Mouse (Mus musculus) heart, embryonic 15.5 days (tissue): ENCODE data around the gene Prss12. TPM values are rescaled to one million over a fixed set of nuclear protein-coding genes. Genes with fewer than 3 reads are reported as not detected.

Experiments
- ATAC-seq: fragments of 200-750 bp; cut with Nextera tagmentation; replicated peaks from 2 replicates; pipeline ENCODE4 v1.8.0; 2017; ENCODE audit warnings: low read depth, moderate TSS enrichment; ENCODE audit not compliant: insufficient number of reproducible peaks, insufficient read depth, low FRiP score
- H3K27ac ChIP-seq: fragments of 300-500 bp; sonication (generic); 2 replicates; pipeline ENCODE4 v1.5.1; 2015; ENCODE audit warnings: mild to moderate bottlenecking, inconsistent platforms
- H3K27me3 ChIP-seq: fragments of 300-500 bp; sonication (generic); 2 replicates; pipeline ENCODE4 v1.6.1; 2015; ENCODE audit warnings: inconsistent platforms
- H3K36me3 ChIP-seq: fragments of 300-500 bp; sonication (generic); 2 replicates; pipeline ENCODE4 v1.6.1; 2015; ENCODE audit warnings: mild to moderate bottlenecking, inconsistent platforms
- H3K4me1 ChIP-seq: fragments of 300-500 bp; sonication (generic); replicated peaks from 2 replicates; pipeline ENCODE4 v1.6.1; 2015; ENCODE audit warnings: inconsistent platforms
- H3K4me2 ChIP-seq: fragments of 300-500 bp; sonication (generic); 2 replicates; pipeline ENCODE4 v1.6.1; 2015; ENCODE audit warnings: inconsistent platforms, mild to moderate bottlenecking, moderate library complexity
- H3K4me3 ChIP-seq: fragments of 300-500 bp; sonication (generic); 2 replicates; pipeline ENCODE4 v1.5.1; 2015; ENCODE audit warnings: mild to moderate bottlenecking, inconsistent platforms
- H3K9ac ChIP-seq: fragments of 300-500 bp; sonication (generic); 2 replicates; pipeline ENCODE4 v1.6.1; 2015; ENCODE audit warnings: mild to moderate bottlenecking, inconsistent platforms
- H3K9me3 ChIP-seq: fragments of 300-500 bp; sonication (generic); replicated peaks from 2 replicates; pipeline ENCODE4 v1.6.1; 2016; ENCODE audit warnings: inconsistent platforms
- WGBS: fragments of 180-500 bp; shearing (Covaris S2); methylation state at CpG from one replicate; pipeline ENCODE4 v1.1.7; 2015; ENCODE audit warnings: mixed read lengths; 5-methylcytosine and 5-hydroxymethylcytosine counted together
- polyA plus RNA-seq: library from polyadenylated mRNA; unstranded; fragments of >200 nt; fragmentation: Nextera tagmentation; extraction: Ambion mirVana; gene quantifications from 2 replicates; pipeline ENCODE4 v1.2.1, GENCODE M21; 2015

Gene Prss12
- polyA plus RNA-seq, 1 experiment from 2014 or later = 3.6 TPM

DNA sequence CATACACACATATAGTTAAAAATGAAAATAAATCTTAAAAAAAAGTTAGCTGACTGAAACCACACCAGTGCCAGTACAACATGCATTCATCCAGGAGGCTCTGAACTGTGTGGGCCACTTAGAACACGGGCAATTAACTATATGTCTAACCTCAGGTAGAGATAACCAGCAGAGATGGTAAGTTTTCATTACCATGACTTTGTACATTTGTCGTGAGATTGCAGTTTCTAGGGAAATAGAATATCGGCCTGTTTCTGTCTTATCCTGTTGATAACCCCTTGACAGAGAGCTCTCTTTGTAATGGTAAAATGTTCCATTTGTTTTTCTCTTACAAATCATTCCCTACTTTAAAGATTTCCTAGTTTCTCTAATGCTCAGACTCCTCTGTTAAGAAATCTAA is 103.8 kb downstream of the Prss12 start:
- H3K27me3 ChIP-seq = no peaks in the 10 kb centered on the region
- H3K4me1 ChIP-seq = no peaks in the 10 kb centered on the region
- H3K9ac ChIP-seq = no peak overlapping the region
- no peak overlapping the region for H3K27ac ChIP-seq
- WGBS = 62% methylated on average over 3 of the region's 3 CpGs
- no peak overlapping the region for H3K4me3 ChIP-seq
- no peaks in the 10 kb centered on the region for H3K36me3 ChIP-seq
- no peaks in the 10 kb centered on the region for H3K9me3 ChIP-seq
- H3K4me2 ChIP-seq = no peak overlapping the region
- ATAC-seq = no peak

DNA sequence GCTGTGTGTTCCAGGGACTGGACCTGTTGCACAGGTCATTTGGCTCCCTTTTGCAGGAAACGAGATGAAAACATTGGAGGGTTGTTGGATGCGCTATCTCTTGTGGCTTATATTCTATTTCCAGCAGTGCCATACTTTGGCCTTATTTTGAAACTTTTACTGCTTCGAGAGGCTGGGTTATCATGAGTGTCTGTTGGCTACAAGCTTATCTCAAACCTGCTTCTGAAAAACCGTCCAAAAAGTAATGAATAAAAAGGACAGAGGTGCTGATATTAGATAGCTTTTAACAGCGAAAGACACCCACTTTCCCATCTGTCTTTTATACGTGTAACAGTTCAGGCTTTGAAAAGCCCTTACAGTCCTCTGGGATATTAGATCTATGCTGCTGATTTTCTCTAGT is 107.2 kb downstream of the Prss12 start:
- no peaks in the 10 kb centered on the region for H3K27me3 ChIP-seq
- no peak for ATAC-seq
- no peaks in the 10 kb centered on the region for H3K9me3 ChIP-seq
- H3K36me3 ChIP-seq = no peaks in the 10 kb centered on the region
- no peak overlapping the region for H3K4me2 ChIP-seq
- no peak overlapping the region for H3K27ac ChIP-seq
- H3K9ac ChIP-seq = no peak overlapping the region
- no peaks in the 10 kb centered on the region for H3K4me1 ChIP-seq
- no peak overlapping the region for H3K4me3 ChIP-seq
- 62% methylated on average over 6 of the region's 6 CpGs for WGBS

DNA sequence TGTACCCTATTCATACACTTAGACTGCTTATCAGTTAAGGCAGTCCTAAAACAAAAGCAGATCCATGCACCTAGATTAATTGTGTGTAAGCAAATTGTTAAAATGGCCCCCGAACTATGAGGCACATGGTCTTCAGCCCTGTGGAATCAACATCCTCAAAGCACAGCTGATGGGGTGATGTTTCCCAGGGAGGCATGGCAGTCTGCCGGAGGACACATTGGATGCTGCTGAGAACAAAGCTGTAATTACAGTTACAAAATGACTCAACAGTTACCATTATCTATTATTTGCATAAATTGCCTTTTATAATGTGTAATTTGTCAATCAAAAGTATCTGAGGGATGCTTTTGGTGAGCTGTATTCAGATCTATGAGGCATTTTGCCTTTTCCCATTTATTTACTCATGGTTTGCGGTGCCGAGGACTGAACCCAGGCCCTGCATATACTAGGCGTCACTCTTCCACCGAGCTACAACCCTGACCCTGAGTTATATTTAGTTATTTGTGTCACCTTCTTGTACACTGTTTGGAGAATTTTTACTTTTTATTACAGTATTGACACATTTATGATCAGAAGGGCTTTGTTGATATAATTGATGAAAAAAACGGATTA is 108.6 kb downstream of the Prss12 start:
- no peak overlapping the region for H3K9ac ChIP-seq
- no peaks in the 10 kb centered on the region for H3K9me3 ChIP-seq
- no peak overlapping the region for H3K4me2 ChIP-seq
- H3K4me3 ChIP-seq = no peak overlapping the region
- WGBS = 86% methylated on average over 7 of the region's 7 CpGs
- H3K27ac ChIP-seq = no peak overlapping the region
- ATAC-seq = no peak
- H3K27me3 ChIP-seq = no peaks in the 10 kb centered on the region
- H3K36me3 ChIP-seq = no peaks in the 10 kb centered on the region
- no peaks in the 10 kb centered on the region for H3K4me1 ChIP-seq

Other genes starting within 250 kb of the Prss12 start
- gene Synpo2, start 210.8 kb upstream of the Prss12 start, polyA plus RNA-seq = 11.9 and 15.1 TPM in 2 replicates
- gene Sec24d, start 179.5 kb upstream of the Prss12 start, polyA plus RNA-seq = 61.9 and 75.0 TPM in 2 replicates
- gene Mettl14, start 60.8 kb upstream of the Prss12 start, polyA plus RNA-seq = 18.3 and 19.9 TPM in 2 replicates
- gene Ndst3, start 243.9 kb downstream of the Prss12 start, polyA plus RNA-seq = 0.48 and 0.86 TPM in 2 replicates